Mouse (Mus musculus): ENCODE data around the gene Mrps18a. TPM values are rescaled to one million over a fixed set of nuclear protein-coding genes. Genes with fewer than 3 reads are reported as not detected.

Mrps18a gene
- total and polyA plus RNA-seq, 3 experiments = 55.3 to 110 (median 66.4) TPM

- peaks cover 11% of the 10 kb centered on the region for H3K27me3 ChIP-seq (ENCODE audit: insufficient read depth, low read length)
- DNase-seq (ENCODE audit: low spot score) (no peak), ATAC-seq (ENCODE audit: extremely low read depth, insufficient number of reproducible peaks, low FRiP score, poor library complexity, severe bottlenecking) (no peak)
- H3K4me3 ChIP-seq (ENCODE audit: low read depth, low read length) = no peak overlapping the region; the same call in 1 of the 2 replicates
- no peak for TF ChIP-seq POLR2AphosphoS5 (IDR thresholded peaks at IDR 0.05; ENCODE audit: insufficient replicate concordance, low read depth, low read length)
- no peak for TF ChIP-seq CTCF (IDR thresholded peaks at IDR 0.05; ENCODE audit: low read depth, low read length)
- TF ChIP-seq GATA1 (IDR thresholded peaks at IDR 0.05; ENCODE audit: borderline replicate concordance, low read length) = no peak
- TF ChIP-seq TAL1 (conservative IDR thresholded peaks at IDR 0.05; ENCODE audit: low read depth, low read length) = no peak
- no peak for TF ChIP-seq GATA2 (IDR thresholded peaks at IDR 0.05; ENCODE audit: borderline replicate concordance, low read depth, low read length)
- H3K4me1 ChIP-seq (ENCODE audit: insufficient read depth, low read depth, low read length) = peaks cover 16% of the 10 kb centered on the region
- peaks cover 3% of the 10 kb centered on the region for H3K9me3 ChIP-seq (replicated peaks)
- no peaks in the 10 kb centered on the region for H3K36me3 ChIP-seq (replicated peaks)
Observed at GRCm38 (mm10) chr17:46074398-46075115, 36.2 kb upstream of the Mrps18a start.

GRCm38 (mm10) chr17:46075116-46075485 lies 35.7 kb upstream of the Mrps18a start:
- no peak for ATAC-seq (ENCODE audit: extremely low read depth, insufficient number of reproducible peaks, low FRiP score, poor library complexity, severe bottlenecking)
- peaks cover 14% of the 10 kb centered on the region for H3K4me1 ChIP-seq (ENCODE audit: insufficient read depth, low read depth, low read length)

GRCm38 (mm10) chr17:46075551-46076259 lies 35.1 kb upstream of the Mrps18a start:
- TF ChIP-seq GATA1 (IDR thresholded peaks at IDR 0.05; ENCODE audit: borderline replicate concordance, low read length) (no peak), CTCF (IDR thresholded peaks at IDR 0.05; ENCODE audit: low read depth, low read length) (no peak), TAL1 (conservative IDR thresholded peaks at IDR 0.05; ENCODE audit: low read depth, low read length) (no peak), GATA2 (IDR thresholded peaks at IDR 0.05; ENCODE audit: borderline replicate concordance, low read depth, low read length) (no peak)
- peaks cover 3% of the 10 kb centered on the region for H3K9me3 ChIP-seq (replicated peaks)
- no peaks in the 10 kb centered on the region for H3K36me3 ChIP-seq (replicated peaks)
- H3K4me3 ChIP-seq (ENCODE audit: low read depth, low read length) = no peak overlapping the region
- ATAC-seq (ENCODE audit: extremely low read depth, insufficient number of reproducible peaks, low FRiP score, poor library complexity, severe bottlenecking) (no peak), DNase-seq (ENCODE audit: low spot score) (no peak)
- H3K27me3 ChIP-seq (ENCODE audit: insufficient read depth, low read length) = peaks cover 7% of the 10 kb centered on the region
- H3K4me1 ChIP-seq (ENCODE audit: insufficient read depth, low read depth, low read length) = peaks cover 12% of the 10 kb centered on the region

More at GRCm38 (mm10) chr17:46075116-46075485, 35.7 kb upstream of the Mrps18a start:
- Histone ChIP-seq H3K4me3 (ENCODE audit: low read depth, low read length) (no peak overlapping the region), H3K27me3 (ENCODE audit: insufficient read depth, low read length) (peaks cover 9% of the 10 kb centered on the region), H3K9me3 (replicated peaks) (peaks cover 3% of the 10 kb centered on the region), H3K36me3 (replicated peaks) (no peaks in the 10 kb centered on the region)
- TF ChIP-seq TAL1 (conservative IDR thresholded peaks at IDR 0.05; ENCODE audit: low read depth, low read length) = no peak
- TF ChIP-seq GATA2 (IDR thresholded peaks at IDR 0.05; ENCODE audit: borderline replicate concordance, low read depth, low read length) = no peak
- TF ChIP-seq CTCF (IDR thresholded peaks at IDR 0.05; ENCODE audit: low read depth, low read length) = no peak
- no peak for TF ChIP-seq POLR2AphosphoS5 (IDR thresholded peaks at IDR 0.05; ENCODE audit: insufficient replicate concordance, low read depth, low read length)
- no peak for TF ChIP-seq GATA1 (IDR thresholded peaks at IDR 0.05; ENCODE audit: borderline replicate concordance, low read length)
- peak; percentile 24 for DNase-seq (ENCODE audit: low spot score)

- Histone ChIP-seq H3K4me3 (ENCODE audit: low read depth, low read length) (no peak overlapping the region), H3K36me3 (replicated peaks) (no peaks in the 10 kb centered on the region), H3K4me1 (ENCODE audit: insufficient read depth, low read depth, low read length) (peaks cover 12% of the 10 kb centered on the region), H3K9me3 (replicated peaks) (peaks cover 3% of the 10 kb centered on the region), H3K27me3 (ENCODE audit: insufficient read depth, low read length) (peaks cover 7% of the 10 kb centered on the region)
- TF ChIP-seq GATA2 (IDR thresholded peaks at IDR 0.05; ENCODE audit: borderline replicate concordance, low read depth, low read length) = no peak
- ATAC-seq (ENCODE audit: extremely low read depth, insufficient number of reproducible peaks, low FRiP score, poor library complexity, severe bottlenecking) (no peak), DNase-seq (ENCODE audit: low spot score) (no peak)
Observed at GRCm38 (mm10) chr17:46076260-46076551, 34.6 kb upstream of the Mrps18a start.

GRCm38 (mm10) chr17:46077921-46078534 lies 32.8 kb upstream of the Mrps18a start:
- TF ChIP-seq GATA1 (IDR thresholded peaks at IDR 0.05; ENCODE audit: borderline replicate concordance, low read length) = no peak
- no peak for TF ChIP-seq POLR2AphosphoS5 (IDR thresholded peaks at IDR 0.05; ENCODE audit: insufficient replicate concordance, low read depth, low read length)
- no peak for TF ChIP-seq GATA2 (IDR thresholded peaks at IDR 0.05; ENCODE audit: borderline replicate concordance, low read depth, low read length)
- no peak for TF ChIP-seq TAL1 (conservative IDR thresholded peaks at IDR 0.05; ENCODE audit: low read depth, low read length)
- TF ChIP-seq CTCF (IDR thresholded peaks at IDR 0.05; ENCODE audit: low read depth, low read length) = no peak
- no peak for ATAC-seq (ENCODE audit: extremely low read depth, insufficient number of reproducible peaks, low FRiP score, poor library complexity, severe bottlenecking)
- peaks cover 12% of the 10 kb centered on the region for H3K4me1 ChIP-seq (ENCODE audit: insufficient read depth, low read depth, low read length)
- H3K9me3 ChIP-seq (replicated peaks) = peaks cover 3% of the 10 kb centered on the region
- no peak for DNase-seq (ENCODE audit: low spot score)
- H3K27me3 ChIP-seq (ENCODE audit: insufficient read depth, low read length) = peaks cover 10% of the 10 kb centered on the region; the same call in 1 of the 2 replicates
- H3K36me3 ChIP-seq (replicated peaks) = peaks cover 4% of the 10 kb centered on the region
- H3K4me3 ChIP-seq (ENCODE audit: low read depth, low read length) = no peak overlapping the region

GRCm38 (mm10) chr17:46079037-46079436 lies 31.7 kb upstream of the Mrps18a start:
- TF ChIP-seq GATA2 (IDR thresholded peaks at IDR 0.05; ENCODE audit: borderline replicate concordance, low read depth, low read length) = no peak
- TF ChIP-seq POLR2AphosphoS5 (IDR thresholded peaks at IDR 0.05; ENCODE audit: insufficient replicate concordance, low read depth, low read length) = no peak
- TF ChIP-seq TAL1 (conservative IDR thresholded peaks at IDR 0.05; ENCODE audit: low read depth, low read length) = no peak
- TF ChIP-seq GATA1 (IDR thresholded peaks at IDR 0.05; ENCODE audit: borderline replicate concordance, low read length) = no peak
- TF ChIP-seq CTCF (IDR thresholded peaks at IDR 0.05; ENCODE audit: low read depth, low read length) = no peak
- peaks cover 4% of the 10 kb centered on the region for H3K4me1 ChIP-seq (ENCODE audit: insufficient read depth, low read depth, low read length)
- ATAC-seq (ENCODE audit: extremely low read depth, insufficient number of reproducible peaks, low FRiP score, poor library complexity, severe bottlenecking) (no peak), DNase-seq (ENCODE audit: low spot score) (no peak)
- H3K9me3 ChIP-seq (replicated peaks) = peaks cover 3% of the 10 kb centered on the region
- H3K4me3 ChIP-seq (ENCODE audit: low read depth, low read length) = no peak overlapping the region
- H3K36me3 ChIP-seq (replicated peaks) = peaks cover 4% of the 10 kb centered on the region
- H3K27me3 ChIP-seq (ENCODE audit: insufficient read depth, low read length) = peaks cover 4% of the 10 kb centered on the region; the same call in 1 of the 2 replicates

All from G1E (cell line).